Mouse (Mus musculus) forebrain, postnatal 0 days (tissue): ENCODE data around the gene Tango6. TPM values are rescaled to one million over a fixed set of nuclear protein-coding genes. Genes with fewer than 3 reads are reported as not detected.

Experiments
- ATAC-seq: fragments of 200-750 bp; cut with Nextera tagmentation; 2 replicates; pipeline ENCODE4 v1.8.0; 2017; ENCODE audit warnings: mild to moderate bottlenecking, moderate library complexity
- DNase-seq: peaks from one replicate; pipeline ENCODE4 v3.0.0-alpha.2; 2015
- H3K27ac ChIP-seq: fragments of 300-500 bp; sonication (generic); 2 replicates; pipeline ENCODE4 v1.5.1; 2014; ENCODE audit warnings: low read depth, mild to moderate bottlenecking, antibody characterized with exemption, low read length, moderate library complexity, mixed read lengths
- H3K27me3 ChIP-seq: fragments of 300-500 bp; sonication (generic); 2 replicates; pipeline ENCODE4 v1.6.1; 2014; ENCODE audit warnings: mild to moderate bottlenecking, low read length, mixed read lengths; ENCODE audit not compliant: insufficient read depth
- H3K36me3 ChIP-seq: fragments of 300-500 bp; sonication (generic); 2 replicates; pipeline ENCODE4 v1.6.1; 2014; ENCODE audit warnings: mild to moderate bottlenecking, moderate library complexity; ENCODE audit not compliant: insufficient read depth
- H3K4me1 ChIP-seq: fragments of 300-500 bp; sonication (generic); 2 replicates; pipeline ENCODE4 v1.6.1; 2014; ENCODE audit warnings: antibody characterized with exemption; ENCODE audit not compliant: insufficient read depth
- H3K4me2 ChIP-seq: fragments of 300-500 bp; sonication (generic); 2 replicates; pipeline ENCODE4 v1.6.1; 2014; ENCODE audit warnings: low read depth, mild to moderate bottlenecking, moderate library complexity
- H3K4me3 ChIP-seq: fragments of 300-500 bp; sonication (generic); 2 replicates; pipeline ENCODE4 v1.5.1; 2014; ENCODE audit warnings: low read depth, low read length, mixed read lengths
- H3K9ac ChIP-seq: fragments of 300-500 bp; sonication (generic); 2 replicates; pipeline ENCODE4 v1.6.1; 2014; ENCODE audit warnings: mild to moderate bottlenecking
- H3K9me3 ChIP-seq: fragments of 300-500 bp; sonication (generic); 2 replicates; pipeline ENCODE4 v1.6.1; 2016; ENCODE audit warnings: low read length
- CTCF ChIP-seq: sonication (generic); IDR thresholded peaks from 2 replicates; pipeline ENCODE4 v1.5.1; 2016; ENCODE audit warnings: antibody characterized with exemption, control low read depth, low read depth
- WGBS: fragments of 180-500 bp; shearing (Covaris S2); extraction: QIAGEN DNeasy Blood & Tissue Kit; methylation state at CpG from one replicate; pipeline ENCODE4 v1.1.7; 2014; 5-methylcytosine and 5-hydroxymethylcytosine counted together
- polyA plus RNA-seq: library from polyadenylated mRNA; unstranded; fragments of >200 nt; fragmentation: Nextera tagmentation; extraction: Ambion mirVana; gene quantifications from 2 replicates; pipeline ENCODE4 v1.2.1, GENCODE M21; 2015
- total RNA-seq: library from RNA; depleted of rRNA; stranded (reverse); fragments of >200 nt; gene quantifications from 2 replicates; pipeline ENCODE4 v1.2.3, GENCODE M21; 2014

Tango6 gene
- total and polyA plus RNA-seq, 2 experiments from 2014 or later: 3.8 to 7.5 TPM

DNA sequence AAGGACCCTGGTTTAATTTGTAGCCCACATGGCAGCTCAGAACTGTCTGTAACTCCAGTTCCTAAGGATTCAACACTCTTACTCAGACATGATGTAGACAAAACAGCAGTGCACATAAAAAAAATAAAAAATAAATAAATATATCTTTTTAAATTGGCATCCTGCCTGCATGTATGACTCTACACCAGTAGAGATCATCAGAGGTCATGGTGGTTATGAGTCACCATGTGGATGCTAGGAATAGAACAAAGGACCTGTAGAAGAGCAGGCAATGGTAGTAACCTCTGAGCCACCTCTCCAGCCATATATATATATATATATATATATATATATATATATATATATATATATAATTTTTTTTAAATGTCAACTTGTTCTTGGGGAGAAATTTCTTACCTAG, 26.8 kb upstream of the Tango6 start:
- no peak for DNase-seq
- Histone ChIP-seq H3K9ac (no peak overlapping the region), H3K4me1 (no peaks in the 10 kb centered on the region), H3K4me2 (no peak overlapping the region), H3K9me3 (no peaks in the 10 kb centered on the region), H3K27ac (no peak overlapping the region), H3K36me3 (no peaks in the 10 kb centered on the region), H3K4me3 (no peak overlapping the region), H3K27me3 (no peaks in the 10 kb centered on the region)
- no peak for ATAC-seq
- no peak for TF ChIP-seq CTCF

GRCm38 (mm10) chr8:106672786-106673185, 10.1 kb upstream of the Tango6 start:
- H3K4me3 ChIP-seq: no peak overlapping the region
- 60% methylated on average over 2 of the region's 2 CpGs for WGBS
- H3K36me3 ChIP-seq: no peaks in the 10 kb centered on the region
- DNase-seq: no peak
- H3K27me3 ChIP-seq: no peaks in the 10 kb centered on the region
- no peak overlapping the region for H3K9ac ChIP-seq
- no peak overlapping the region for H3K4me2 ChIP-seq
- TF ChIP-seq CTCF: no peak
- no peaks in the 10 kb centered on the region for H3K4me1 ChIP-seq
- no peak for ATAC-seq
- no peak overlapping the region for H3K27ac ChIP-seq
- no peaks in the 10 kb centered on the region for H3K9me3 ChIP-seq

DNA sequence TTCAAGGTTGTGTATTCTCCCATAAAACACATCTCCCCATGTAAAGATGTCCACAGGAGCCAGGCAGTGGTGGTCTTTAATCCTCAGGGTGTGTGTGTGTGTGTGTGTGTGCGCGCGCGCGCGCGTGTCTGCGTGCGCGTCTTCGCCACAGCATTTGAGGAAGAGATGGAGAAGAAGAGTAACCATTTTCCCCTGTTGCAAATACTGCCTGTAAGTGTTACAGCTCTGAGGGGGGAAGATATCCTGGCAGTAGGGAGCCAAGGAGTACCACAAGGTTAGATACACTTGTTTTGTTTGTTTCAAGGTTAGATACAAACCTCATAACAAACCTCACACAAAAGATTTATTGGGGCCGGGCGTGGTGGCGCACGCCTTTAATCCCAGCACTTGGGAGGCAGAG, 8.6 kb upstream of the Tango6 start:
- H3K4me2 ChIP-seq: no peak overlapping the region
- no peaks in the 10 kb centered on the region for H3K9me3 ChIP-seq
- TF ChIP-seq CTCF: no peak
- H3K27me3 ChIP-seq: no peaks in the 10 kb centered on the region
- DNase-seq (no peak), ATAC-seq (no peak)
- H3K4me1 ChIP-seq: no peaks in the 10 kb centered on the region
- H3K9ac ChIP-seq: no peak overlapping the region
- H3K36me3 ChIP-seq: no peaks in the 10 kb centered on the region
- H3K27ac ChIP-seq: no peak overlapping the region
- H3K4me3 ChIP-seq: no peak overlapping the region
- 98% methylated on average over 15 of the region's 15 CpGs for WGBS

- Histone ChIP-seq H3K36me3 (no peaks in the 10 kb centered on the region), H3K4me2 (no peak overlapping the region), H3K9me3 (no peaks in the 10 kb centered on the region), H3K4me3 (no peak overlapping the region), H3K27ac (no peak overlapping the region), H3K4me1 (no peaks in the 10 kb centered on the region), H3K9ac (no peak overlapping the region), H3K27me3 (no peaks in the 10 kb centered on the region)
- DNase-seq (no peak), ATAC-seq (no peak)
- TF ChIP-seq CTCF: peak; percentile 45; the same call in 1 of the 2 replicates
- WGBS: 69% methylated on average over 8 of the region's 8 CpGs
These were observed 8.0 kb upstream of the Tango6 start for GRCm38 (mm10) chr8:106674894-106675293.

GRCm38 (mm10) chr8:106684387-106684786, 1.5 kb downstream of the Tango6 start:
- H3K4me3 ChIP-seq: no peak overlapping the region
- WGBS: 98% methylated on average over 4 of the region's 4 CpGs
- no peak overlapping the region for H3K4me2 ChIP-seq
- no peaks in the 10 kb centered on the region for H3K4me1 ChIP-seq
- no peaks in the 10 kb centered on the region for H3K27me3 ChIP-seq
- ATAC-seq: no peak
- H3K36me3 ChIP-seq: no peaks in the 10 kb centered on the region
- H3K27ac ChIP-seq: no peak overlapping the region
- no peak for TF ChIP-seq CTCF
- H3K9ac ChIP-seq: no peak overlapping the region
- H3K9me3 ChIP-seq: no peaks in the 10 kb centered on the region
- no peak for DNase-seq

DNA sequence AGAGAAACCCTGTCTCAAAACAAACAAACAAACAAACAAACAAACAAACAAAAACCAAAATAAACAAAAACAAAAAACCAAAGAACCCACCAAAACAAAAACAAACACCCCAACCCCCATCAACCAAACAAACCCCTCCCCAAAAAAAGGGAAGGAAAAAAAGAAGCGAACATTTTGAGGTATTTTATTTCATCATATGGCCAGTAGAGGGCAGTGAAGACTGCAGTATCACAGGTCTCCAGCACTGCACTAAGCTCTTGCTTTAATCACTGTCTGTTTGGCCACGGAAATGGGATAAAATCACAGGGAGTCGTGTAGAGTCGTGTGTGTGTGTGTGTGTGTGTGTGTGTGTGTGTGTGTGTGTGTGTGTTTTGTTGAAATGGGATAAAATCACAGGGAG, 4.6 kb downstream of the Tango6 start:
- Histone ChIP-seq H3K27me3 (no peaks in the 10 kb centered on the region), H3K4me3 (no peak overlapping the region), H3K4me2 (no peak overlapping the region), H3K36me3 (no peaks in the 10 kb centered on the region), H3K4me1 (no peaks in the 10 kb centered on the region), H3K9me3 (no peaks in the 10 kb centered on the region), H3K27ac (no peak overlapping the region), H3K9ac (no peak overlapping the region)
- 0% methylated on average over 4 of the region's 4 CpGs for WGBS
- peak; percentile 81 for TF ChIP-seq CTCF
- ATAC-seq (peak; percentile 62), DNase-seq (peak; percentile 70)

DNA sequence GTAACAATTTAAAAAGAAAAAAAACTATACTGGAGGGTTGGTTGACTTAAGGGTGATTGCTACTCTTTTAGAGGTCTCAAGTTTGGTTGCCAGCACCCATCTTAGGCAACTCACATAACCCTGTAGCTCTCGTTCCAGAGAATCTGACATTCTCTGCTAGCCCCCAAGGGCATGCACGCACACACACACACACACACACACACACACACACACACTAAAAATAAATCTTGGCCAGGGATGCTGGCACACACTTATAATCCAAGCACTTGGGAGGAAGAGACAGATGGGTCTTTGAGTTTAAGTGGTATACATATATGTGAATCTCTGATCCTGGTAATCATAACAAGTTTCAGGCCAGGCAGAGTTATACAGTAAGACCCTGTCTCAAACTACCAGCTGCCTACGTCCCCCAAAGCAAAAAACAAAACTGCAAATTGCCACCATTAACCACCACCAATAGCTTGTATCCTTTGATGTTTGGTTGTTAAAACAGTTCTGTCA, 14.9 kb downstream of the Tango6 start:
- ATAC-seq: peak; percentile 91
- DNase-seq: peak; percentile 60
- H3K4me2 ChIP-seq: no peak overlapping the region
- no peaks in the 10 kb centered on the region for H3K27me3 ChIP-seq
- WGBS: 68% methylated on average over 3 of the region's 3 CpGs
- H3K9me3 ChIP-seq: no peaks in the 10 kb centered on the region
- H3K9ac ChIP-seq: no peak overlapping the region
- no peak for TF ChIP-seq CTCF
- no peak overlapping the region for H3K4me3 ChIP-seq
- H3K4me1 ChIP-seq: no peaks in the 10 kb centered on the region
- H3K27ac ChIP-seq: no peak overlapping the region
- peaks cover 9% of the 10 kb centered on the region for H3K36me3 ChIP-seq

DNA sequence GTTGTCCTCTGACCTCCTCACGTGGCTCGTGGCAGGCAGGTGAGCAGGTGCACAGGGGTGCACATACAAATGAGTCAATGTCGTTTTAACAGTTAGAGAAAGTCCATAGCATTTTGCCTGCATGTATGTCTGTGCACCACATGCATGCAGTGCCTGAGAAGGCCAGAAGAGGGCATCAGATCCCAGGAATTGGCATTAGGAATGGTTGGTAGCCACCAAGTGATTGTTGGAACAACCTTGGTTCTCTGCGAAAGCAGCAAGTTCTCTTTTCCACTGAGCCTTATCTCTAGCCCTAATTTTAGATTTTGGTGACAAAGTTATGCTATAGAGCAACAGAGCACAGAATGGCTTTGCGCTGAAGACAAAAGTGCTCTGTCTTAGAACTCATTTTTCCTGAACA, 16.7 kb downstream of the Tango6 start:
- 68% methylated on average over 5 of the region's 5 CpGs for WGBS

More for the DNA sequence above, 16.7 kb downstream of the Tango6 start:
- H3K27me3 ChIP-seq: no peaks in the 10 kb centered on the region
- ATAC-seq: no peak
- H3K4me1 ChIP-seq: no peaks in the 10 kb centered on the region
- no peak overlapping the region for H3K4me2 ChIP-seq
- peak; percentile 93 for TF ChIP-seq CTCF
- no peak overlapping the region for H3K4me3 ChIP-seq
- peaks cover 9% of the 10 kb centered on the region for H3K36me3 ChIP-seq
- no peaks in the 10 kb centered on the region for H3K9me3 ChIP-seq
- peak; percentile 82 for DNase-seq
- H3K27ac ChIP-seq: no peak overlapping the region
- no peak overlapping the region for H3K9ac ChIP-seq
